20 mouse cellular contexts compared by ENCODE assay signal in the genomic region with DNA sequence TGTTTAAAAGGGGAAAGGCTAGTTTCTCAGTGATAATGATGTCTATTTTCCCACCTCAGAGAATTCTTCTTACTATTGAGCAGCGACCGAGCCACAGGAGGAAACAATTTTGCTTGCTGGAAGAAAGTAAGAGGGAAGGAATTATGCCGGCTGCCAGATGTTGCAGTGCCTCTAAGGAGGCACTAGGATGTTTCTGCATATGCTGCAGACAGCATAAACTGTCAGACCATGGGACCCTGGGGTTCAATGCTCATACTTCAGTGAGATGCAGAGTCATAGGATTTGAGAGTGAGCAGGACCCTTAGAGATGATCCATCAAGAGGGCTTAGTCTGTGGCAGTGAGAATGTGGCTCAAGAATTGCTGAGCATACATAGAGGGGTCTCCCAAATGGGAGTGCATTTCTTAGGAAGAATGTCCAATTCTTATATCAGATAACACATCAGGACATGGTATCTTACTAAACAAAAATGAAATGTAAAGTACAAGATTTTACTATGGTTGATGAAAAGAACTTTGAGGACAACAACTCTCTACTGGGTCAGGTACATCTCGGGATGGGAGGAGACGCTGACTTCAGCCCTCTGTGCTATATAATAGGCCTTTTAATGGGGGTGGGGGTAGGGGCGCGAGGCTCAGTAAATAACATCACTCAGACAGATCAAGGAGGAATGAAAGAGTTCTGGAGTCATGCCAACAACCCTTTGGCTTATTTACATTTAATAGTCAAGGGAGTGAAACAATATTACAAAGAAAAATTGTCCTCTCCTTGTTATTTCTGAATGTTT.
DNase-seq lines count a peak whose midpoint lies in the region; ATAC-seq and TF ChIP-seq lines count a peak whose summit lies in the region.
"Had no signal": no experiment of that assay in that cellular context is flagged by ENCODE, and none has a peak within 500 bp of the region (broad histone marks: within the 10 kb centered on the region; RNA-seq: fewer than 3 reads in every experiment).

No protein-coding gene starts in this region.

- WGBS in heart, embryonic 13.5 days: 51% methylated on average over 7 of the region's 7 CpGs
- WGBS in lung, embryonic 14.5 days: 34% methylated on average over 7 of the region's 7 CpGs
- whole genome bisulfite sequencing in lung, adult 2 months: 43% methylated on average over 7 of the region's 7 CpGs
- 32% methylated on average over 7 of the region's 7 CpGs for WGBS in embryonic facial prominence, embryonic 14.5 days

- no peak for DNase-seq in heart, postnatal 36 days
- DNase-seq in lung, embryonic 14.5 days: peak; percentile 46
- no peak for DNase-seq in lung, adult 2 months
- peak; percentile 27 for DNase-seq in brain, embryonic 14.5 days (ENCODE audit: low read depth)
- peak; percentile 50 for DNase-seq in embryonic facial prominence, embryonic 14.5 days (ENCODE audit: low spot score)
- DNase-seq in gastrocnemius, adult 18-20 months (ENCODE audit: low spot score): no peak
- DNase-seq: adrenal gland, postnatal 36 days; cerebellum, adult 2 months; gastrocnemius, postnatal 14 days; heart, adult 18-20 months; kidney, adult 11 months; layer of hippocampus, postnatal 36 days; liver; right cerebral cortex, adult 18-20 months; thymus, postnatal 14 days had no signal

- no peak overlapping the region for H3K9ac ChIP-seq in heart, embryonic 13.5 days
- H3K9ac ChIP-seq in lung, embryonic 14.5 days: no peak overlapping the region
- no peak overlapping the region for H3K9ac ChIP-seq in embryonic facial prominence, embryonic 14.5 days (ENCODE audit: low read depth, low read length)
- H3K9ac ChIP-seq: embryonic facial prominence, embryonic 13.5 days; forebrain, embryonic 15.5 days; heart, embryonic 15.5 days had no signal

- H3K27me3 ChIP-seq in heart, embryonic 13.5 days (replicated peaks): no peaks in the 10 kb centered on the region
- no peaks in the 10 kb centered on the region for H3K27me3 ChIP-seq in lung, embryonic 14.5 days (ENCODE audit: insufficient read depth, low read length)
- H3K27me3 ChIP-seq in embryonic facial prominence, embryonic 14.5 days (replicated peaks; ENCODE audit: control insufficient read depth, insufficient read depth, low read length): no peaks in the 10 kb centered on the region
- H3K27me3 ChIP-seq: embryonic facial prominence, embryonic 13.5 days; forebrain, embryonic 15.5 days; heart, embryonic 15.5 days had no signal

- H3K36me3 ChIP-seq in heart, embryonic 13.5 days: no peaks in the 10 kb centered on the region
- no peaks in the 10 kb centered on the region for H3K36me3 ChIP-seq in lung, embryonic 14.5 days (ENCODE audit: insufficient read depth)
- H3K36me3 ChIP-seq in embryonic facial prominence, embryonic 14.5 days (ENCODE audit: control insufficient read depth, insufficient read depth, low read length): no peaks in the 10 kb centered on the region
- H3K36me3 ChIP-seq: embryonic facial prominence, embryonic 13.5 days; forebrain, embryonic 15.5 days; heart, embryonic 15.5 days had no signal

- H3K9me3 ChIP-seq in heart, embryonic 13.5 days: no peaks in the 10 kb centered on the region
- no peaks in the 10 kb centered on the region for H3K9me3 ChIP-seq in lung, embryonic 14.5 days (ENCODE audit: low read depth, low read length)
- no peaks in the 10 kb centered on the region for H3K9me3 ChIP-seq in embryonic facial prominence, embryonic 14.5 days (ENCODE audit: control insufficient read depth, low read length)
- H3K9me3 ChIP-seq: embryonic facial prominence, embryonic 13.5 days; forebrain, embryonic 15.5 days; heart, embryonic 15.5 days had no signal

- no peak for ATAC-seq in heart, embryonic 13.5 days (ENCODE audit: extremely low read depth, insufficient number of reproducible peaks, low FRiP score, low TSS enrichment)
- peak; percentile 21; the same call in 1 of the 2 replicates for ATAC-seq in lung, embryonic 14.5 days (ENCODE audit: insufficient read depth)
- ATAC-seq in embryonic facial prominence, embryonic 14.5 days (ENCODE audit: low read depth): no peak
- no peak for ATAC-seq in megakaryocyte progenitor cell, adult 5-6 weeks (replicated peaks; ENCODE audit: poor library complexity)
- ATAC-seq: forebrain, embryonic 15.5 days had no signal

- no peak overlapping the region for H3K4me2 ChIP-seq in heart, embryonic 13.5 days
- H3K4me2 ChIP-seq in lung, embryonic 14.5 days: no peak overlapping the region
- no peak overlapping the region for H3K4me2 ChIP-seq in embryonic facial prominence, embryonic 14.5 days (ENCODE audit: low read depth, low read length)
- H3K4me2 ChIP-seq: embryonic facial prominence, embryonic 13.5 days; forebrain, embryonic 15.5 days; heart, embryonic 15.5 days had no signal

- intact Hi-C loops in heart, postnatal 36 days (cut with DNase I): loop anchor here (10.0 kb wide), 1 partner anchor 277 kb away; a partner anchor contains a TSS

- H3K27ac ChIP-seq in heart, embryonic 13.5 days (replicated peaks): 0 out of 2 replicates have a peak overlapping the region, but pooled peaks have one; percentile 22
- no peak overlapping the region for H3K27ac ChIP-seq in lung, embryonic 14.5 days (ENCODE audit: low read depth)
- H3K27ac ChIP-seq in embryonic facial prominence, embryonic 14.5 days (replicated peaks; ENCODE audit: low read depth, low read length): no peak overlapping the region
- H3K27ac ChIP-seq: embryonic facial prominence, embryonic 13.5 days; forebrain, embryonic 15.5 days; heart, embryonic 15.5 days had no signal

- peaks cover 10% of the 10 kb centered on the region for H3K4me1 ChIP-seq in heart, embryonic 13.5 days
- no peaks in the 10 kb centered on the region for H3K4me1 ChIP-seq in lung, embryonic 14.5 days (ENCODE audit: insufficient read depth)
- H3K4me1 ChIP-seq in lung, adult 2 months (ENCODE audit: control insufficient read depth, insufficient read depth, low read length): no peaks in the 10 kb centered on the region
- no peaks in the 10 kb centered on the region for H3K4me1 ChIP-seq in embryonic facial prominence, embryonic 14.5 days (ENCODE audit: control insufficient read depth, insufficient read depth, low read length)
- H3K4me1 ChIP-seq: forebrain, embryonic 15.5 days had no signal

- TF ChIP-seq CTCF in lung, embryonic 14.5 days (IDR thresholded peaks at IDR 0.05; ENCODE audit: low read depth): no peak
- no peak for TF ChIP-seq CTCF in lung, adult 2 months (IDR thresholded peaks at IDR 0.05; ENCODE audit: insufficient read depth, low read length)
- no peak for TF ChIP-seq CTCF in brain, embryonic 14.5 days (IDR thresholded peaks at IDR 0.05; ENCODE audit: borderline replicate concordance, extremely low read depth, insufficient read depth, insufficient read length)

- no peak for TF ChIP-seq POLR2A in lung, adult 2 months (IDR thresholded peaks at IDR 0.05; ENCODE audit: borderline replicate concordance, extremely low read depth, low read depth, low read length)
- no peak for TF ChIP-seq POLR2A in brain, embryonic 14.5 days (IDR thresholded peaks at IDR 0.05; ENCODE audit: borderline replicate concordance, extremely low read depth, insufficient read depth, insufficient read length, poor library complexity, severe bottlenecking)

- no peak overlapping the region for H3K4me3 ChIP-seq in heart, embryonic 13.5 days
- H3K4me3 ChIP-seq in lung, embryonic 14.5 days (ENCODE audit: low read depth, low read length): no peak overlapping the region
- no peak overlapping the region for H3K4me3 ChIP-seq in lung, adult 2 months (replicated peaks; ENCODE audit: extremely low read depth, low read depth, low read length)
- no peak overlapping the region for H3K4me3 ChIP-seq in embryonic facial prominence, embryonic 14.5 days (ENCODE audit: low read depth, low read length)
- H3K4me3 ChIP-seq: embryonic facial prominence, embryonic 13.5 days; forebrain, embryonic 15.5 days; heart, embryonic 15.5 days had no signal

Comparison
In these comparisons a context has a peak if more than half of its experiments do, and no peak if none do; other contexts are left out.
1. DNase-seq: peak in lung, embryonic 14.5 days (single experiment), brain, embryonic 14.5 days (single experiment) and embryonic facial prominence, embryonic 14.5 days (single experiment); none in heart, postnatal 36 days (0 of 2), lung, adult 2 months (single experiment) and gastrocnemius, adult 18-20 months (single experiment).